Comparison of ENCODE assay signal across 17 mouse cellular contexts in genomic region chr2:60908116-60908515, GRCm38 (mm10). TPM values are rescaled to one million over a fixed set of nuclear protein-coding genes. Genes with fewer than 3 reads are reported as not detected.
DNase-seq lines count a peak whose midpoint lies in the region; ATAC-seq and TF ChIP-seq lines count a peak whose summit lies in the region.
"Had no signal": no experiment of that assay in that cellular context is flagged by ENCODE, and none has a peak within 500 bp of the region (broad histone marks: within the 10 kb centered on the region; RNA-seq: fewer than 3 reads in every experiment).

No protein-coding gene starts in this region.

- H3K4me3 ChIP-seq in heart, embryonic 10.5 days, result peak overlapping the region; percentile 27; the same call in 1 of the 2 replicates
- no peak overlapping the region for H3K4me3 ChIP-seq in lung, postnatal 0 days (ENCODE audit: low read depth, low read length)
- peak overlapping the region; percentile 15; the same call in 1 of the 2 replicates for H3K4me3 ChIP-seq in heart, embryonic 15.5 days
- H3K4me3 ChIP-seq in liver, postnatal 0 days (ENCODE audit: low read depth, low read length), result no peak overlapping the region
- H3K4me3 ChIP-seq in hindbrain, postnatal 0 days (ENCODE audit: low read length), result no peak overlapping the region
- H3K4me3 ChIP-seq: forebrain, embryonic 15.5 days; hindbrain, embryonic 15.5 days; limb, embryonic 15.5 days had no signal

- H3K9me3 ChIP-seq in heart, embryonic 10.5 days, result no peaks in the 10 kb centered on the region
- H3K9me3 ChIP-seq in lung, postnatal 0 days (ENCODE audit: low read length), result no peaks in the 10 kb centered on the region
- H3K9me3 ChIP-seq in heart, embryonic 15.5 days (replicated peaks), result no peaks in the 10 kb centered on the region
- no peaks in the 10 kb centered on the region for H3K9me3 ChIP-seq in liver, postnatal 0 days (ENCODE audit: low read length)
- no peaks in the 10 kb centered on the region for H3K9me3 ChIP-seq in hindbrain, postnatal 0 days (ENCODE audit: low read length)
- H3K9me3 ChIP-seq: forebrain, embryonic 15.5 days; hindbrain, embryonic 15.5 days; limb, embryonic 15.5 days had no signal

- no peaks in the 10 kb centered on the region for H3K27me3 ChIP-seq in heart, embryonic 10.5 days (ENCODE audit: insufficient read depth, poor library complexity, severe bottlenecking)
- H3K27me3 ChIP-seq in lung, postnatal 0 days (replicated peaks; ENCODE audit: insufficient read depth, low read length), result no peaks in the 10 kb centered on the region
- H3K27me3 ChIP-seq in heart, embryonic 15.5 days, result no peaks in the 10 kb centered on the region
- no peaks in the 10 kb centered on the region for H3K27me3 ChIP-seq in liver, postnatal 0 days (ENCODE audit: insufficient read depth, low read length)
- no peaks in the 10 kb centered on the region for H3K27me3 ChIP-seq in hindbrain, postnatal 0 days (ENCODE audit: insufficient read depth, low read length)
- H3K27me3 ChIP-seq: forebrain, embryonic 15.5 days; hindbrain, embryonic 15.5 days; limb, embryonic 15.5 days had no signal

- H3K9ac ChIP-seq in lung, postnatal 0 days (replicated peaks; ENCODE audit: low read depth), result no peak overlapping the region
- H3K9ac ChIP-seq in heart, embryonic 15.5 days, result peak overlapping the region; percentile 9; the same call in 1 of the 2 replicates
- H3K9ac ChIP-seq in liver, postnatal 0 days (replicated peaks), result no peak overlapping the region
- no peak overlapping the region for H3K9ac ChIP-seq in hindbrain, postnatal 0 days (replicated peaks; ENCODE audit: low read length)
- H3K9ac ChIP-seq: forebrain, embryonic 15.5 days; hindbrain, embryonic 15.5 days; limb, embryonic 15.5 days had no signal

- H3K4me2 ChIP-seq in lung, postnatal 0 days (replicated peaks; ENCODE audit: low read depth, low read length), result peak overlapping the region; percentile 36
- H3K4me2 ChIP-seq in heart, embryonic 15.5 days, result peak overlapping the region; percentile 44
- H3K4me2 ChIP-seq in liver, postnatal 0 days (ENCODE audit: low read depth, low read length), result peak overlapping the region; percentile 19
- no peak overlapping the region for H3K4me2 ChIP-seq in hindbrain, postnatal 0 days (ENCODE audit: low read depth, low read length)
- H3K4me2 ChIP-seq: forebrain, embryonic 15.5 days; hindbrain, embryonic 15.5 days; limb, embryonic 15.5 days; midbrain, embryonic 11.5 days had no signal

- no peak overlapping the region for H3K27ac ChIP-seq in heart, embryonic 10.5 days
- H3K27ac ChIP-seq in lung, postnatal 0 days (ENCODE audit: low read length), result no peak overlapping the region
- 0 out of 2 replicates have a peak overlapping the region, but pooled peaks have one; percentile 40 for H3K27ac ChIP-seq in heart, embryonic 15.5 days
- H3K27ac ChIP-seq in liver, postnatal 0 days (ENCODE audit: low read depth), result no peak overlapping the region
- H3K27ac ChIP-seq in hindbrain, postnatal 0 days, result no peak overlapping the region
- H3K27ac ChIP-seq: forebrain, embryonic 15.5 days; hindbrain, embryonic 15.5 days; limb, embryonic 15.5 days; macrophage had no signal

- no peak for TF ChIP-seq EP300 in lung, postnatal 0 days (IDR thresholded peaks at IDR 0.05)
- no peak for TF ChIP-seq EP300 in liver, postnatal 0 days (IDR thresholded peaks at IDR 0.05; ENCODE audit: low read depth)

- intact Hi-C loops in heart, postnatal 14 days (cut with DNase I), result loop anchor here (5.0 to 10.0 kb wide), 2 partner anchors 227 to 549 kb away; no protein-coding TSS in a partner anchor

- H3K36me3 ChIP-seq in heart, embryonic 10.5 days, result no peaks in the 10 kb centered on the region
- no peaks in the 10 kb centered on the region for H3K36me3 ChIP-seq in lung, postnatal 0 days (ENCODE audit: insufficient read depth, low read length)
- no peaks in the 10 kb centered on the region for H3K36me3 ChIP-seq in heart, embryonic 15.5 days
- H3K36me3 ChIP-seq in liver, postnatal 0 days (replicated peaks; ENCODE audit: insufficient read depth, low read length), result no peaks in the 10 kb centered on the region
- no peaks in the 10 kb centered on the region for H3K36me3 ChIP-seq in hindbrain, postnatal 0 days (ENCODE audit: insufficient read depth, low read length)
- H3K36me3 ChIP-seq: forebrain, embryonic 15.5 days; hindbrain, embryonic 15.5 days; limb, embryonic 15.5 days had no signal

- DNase-seq in heart, embryonic 10.5 days (ENCODE audit: low spot score), result no peak
- DNase-seq in heart, postnatal 14 days, result no peak
- no peak for DNase-seq in lung, postnatal 0 days (ENCODE audit: low spot score)
- DNase-seq in lung, postnatal 14 days, result no peak
- DNase-seq in liver, postnatal 0 days, result no peak
- no peak for DNase-seq in cerebellum, postnatal 10 days
- no peak for DNase-seq in hindbrain, postnatal 0 days (ENCODE audit: low spot score)
- DNase-seq: adrenal gland, adult 2 months; kidney, postnatal 4 days; right cerebral cortex, postnatal 25 days; thymus, postnatal 14 days had no signal

- 32% methylated on average over 12 of the region's 12 CpGs for WGBS in heart, embryonic 10.5 days
- WGBS in lung, postnatal 0 days, result 46% methylated on average over 12 of the region's 12 CpGs
- WGBS in heart, embryonic 15.5 days, result 29% methylated on average over 12 of the region's 12 CpGs
- WGBS in liver, postnatal 0 days (ENCODE audit: insufficient replicate concordance), result 48% methylated on average over 12 of the region's 12 CpGs
- WGBS in hindbrain, postnatal 0 days, result 94% methylated on average over 12 of the region's 12 CpGs

- ATAC-seq in lung, postnatal 0 days, result no peak
- no peak for ATAC-seq in heart, embryonic 15.5 days (replicated peaks; ENCODE audit: insufficient number of reproducible peaks, insufficient read depth, low FRiP score, low read depth)
- no peak for ATAC-seq in liver, postnatal 0 days
- no peak for ATAC-seq in hindbrain, postnatal 0 days
- ATAC-seq: forebrain, embryonic 15.5 days had no signal

- TF ChIP-seq CTCF in lung, postnatal 0 days (IDR thresholded peaks at IDR 0.05), result no peak
- TF ChIP-seq CTCF in liver, postnatal 0 days (IDR thresholded peaks at IDR 0.05; ENCODE audit: low read depth), result no peak
- no peak for TF ChIP-seq CTCF in hindbrain, postnatal 0 days (IDR thresholded peaks at IDR 0.05; ENCODE audit: low read depth)

- peaks cover 54% of the 10 kb centered on the region for H3K4me1 ChIP-seq in heart, embryonic 10.5 days
- peaks cover 12% of the 10 kb centered on the region; the same call in 1 of the 2 replicates for H3K4me1 ChIP-seq in lung, postnatal 0 days (ENCODE audit: insufficient read depth, low read depth, low read length)
- H3K4me1 ChIP-seq in heart, embryonic 15.5 days (replicated peaks), result peaks cover 59% of the 10 kb centered on the region
- peaks cover 16% of the 10 kb centered on the region for H3K4me1 ChIP-seq in liver, postnatal 0 days (ENCODE audit: insufficient read depth)
- H3K4me1 ChIP-seq in hindbrain, postnatal 0 days (ENCODE audit: insufficient read depth, low read length), result no peaks in the 10 kb centered on the region
- H3K4me1 ChIP-seq: forebrain, embryonic 15.5 days had no signal

RNA-seq across cellular contexts. Expression of gene Rbms1, which starts 54.9 kb away (rescaled TPM):
- polyA plus RNA-seq in heart, embryonic 10.5 days (2016; fragmentation: Nextera tagmentation; extraction: Ambion mirVana), result 124 and 146 TPM in 2 replicates
- total RNA-seq in heart, postnatal 14 days (2021), result 10 to 100 TPM; 60.8 to 65.8 TPM
- 156 and 168 TPM in 2 replicates for polyA plus RNA-seq in lung, postnatal 0 days (2015; fragmentation: Nextera tagmentation; extraction: Ambion mirVana)
- polyA plus RNA-seq in heart, embryonic 15.5 days (2015; fragmentation: Nextera tagmentation; extraction: Ambion mirVana), result 72.6 and 106 TPM in 2 replicates
- polyA plus RNA-seq in liver, postnatal 0 days (2015; fragmentation: Nextera tagmentation; extraction: Ambion mirVana), result 36.5 and 38.5 TPM in 2 replicates
- 39.0 and 66.2 TPM in 2 replicates for total RNA-seq in hindbrain, postnatal 0 days (2014; rRNA removed)
- 59.2 and 69.7 TPM in 2 replicates for polyA plus RNA-seq in hindbrain, postnatal 0 days (2015; fragmentation: Nextera tagmentation; extraction: Ambion mirVana)

Comparison
In these comparisons a context has a peak if more than half of its experiments do, and no peak if none do; other contexts are left out.
1. H3K4me3 ChIP-seq: peak in heart, embryonic 10.5 days (single experiment) and heart, embryonic 15.5 days (single experiment); none in lung, postnatal 0 days (single experiment), liver, postnatal 0 days (single experiment) and hindbrain, postnatal 0 days (single experiment).